Mouse (Mus musculus): ENCODE results near the gene Lix1l.
"Not testable (repeated sequence)": the region's sequence is repeated elsewhere in the genome, so short reads cannot be mapped to it uniquely, and the experiment has no call there.

The Lix1l gene

DNA sequence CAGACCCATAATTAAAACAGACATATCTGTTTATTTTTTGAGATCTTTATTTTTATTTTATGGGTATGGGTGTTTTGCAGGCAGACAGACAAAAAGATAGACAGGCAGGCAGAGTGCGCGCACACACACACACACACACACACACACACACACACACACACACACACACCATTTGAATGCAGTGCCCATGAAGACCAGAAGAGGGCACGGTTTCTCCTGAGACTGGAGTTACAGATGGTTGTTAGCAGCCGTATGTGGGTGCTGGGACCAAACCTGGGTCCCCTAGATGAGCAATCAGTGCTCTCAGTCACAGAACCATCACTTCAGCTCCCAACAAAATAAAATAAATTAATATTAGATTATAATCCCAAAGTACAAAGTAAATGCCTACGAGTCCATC lies 17.6 kb upstream of the Lix1l start:
- in situ Hi-C loops (cut with MboI): loop anchor here (5.0 kb wide), 1 partner anchor 41 kb away; no protein-coding TSS in a partner anchor

DNA sequence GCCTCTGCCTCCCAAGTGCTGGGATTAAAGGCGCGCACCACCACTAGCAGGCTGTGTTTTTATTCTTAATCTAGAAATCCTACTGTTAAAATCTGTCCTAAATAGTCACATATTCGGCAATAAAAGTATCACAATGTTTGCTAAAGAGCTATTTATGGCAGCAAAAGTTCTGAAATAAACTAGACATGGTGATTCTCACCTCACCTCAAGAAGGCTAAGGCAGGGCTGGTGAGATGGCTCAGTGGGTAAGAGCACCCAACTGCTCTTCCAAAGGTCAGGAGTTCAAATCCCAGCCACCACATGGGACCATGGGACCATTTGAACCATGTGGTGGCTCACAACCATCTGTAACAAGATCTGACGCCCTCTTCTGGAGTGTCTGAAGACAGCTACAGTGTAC lies 10.3 kb upstream of the Lix1l start:
- in situ Hi-C loops (cut with MboI): no loop called here

DNA sequence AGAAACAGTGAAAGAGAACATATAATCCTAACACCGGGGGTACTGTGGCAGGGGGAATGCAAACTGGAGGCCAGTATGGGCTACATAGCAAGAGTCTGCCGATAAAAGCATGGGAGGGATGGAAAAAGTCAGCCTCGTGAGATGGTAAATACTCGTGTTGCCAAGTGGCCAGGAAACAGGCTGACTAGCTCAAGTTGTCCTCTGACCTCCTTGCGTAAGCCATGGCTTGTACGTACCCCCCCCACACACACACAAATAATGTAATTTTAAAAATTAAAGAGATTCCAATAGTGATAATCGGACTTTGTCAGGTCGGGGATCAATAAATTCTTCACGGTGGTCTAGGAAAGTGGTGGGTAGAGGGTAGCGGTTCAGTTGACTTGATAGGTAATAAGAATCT lies 7.6 kb upstream of the Lix1l start:
- in situ Hi-C loops (cut with MboI): no loop called here

DNA sequence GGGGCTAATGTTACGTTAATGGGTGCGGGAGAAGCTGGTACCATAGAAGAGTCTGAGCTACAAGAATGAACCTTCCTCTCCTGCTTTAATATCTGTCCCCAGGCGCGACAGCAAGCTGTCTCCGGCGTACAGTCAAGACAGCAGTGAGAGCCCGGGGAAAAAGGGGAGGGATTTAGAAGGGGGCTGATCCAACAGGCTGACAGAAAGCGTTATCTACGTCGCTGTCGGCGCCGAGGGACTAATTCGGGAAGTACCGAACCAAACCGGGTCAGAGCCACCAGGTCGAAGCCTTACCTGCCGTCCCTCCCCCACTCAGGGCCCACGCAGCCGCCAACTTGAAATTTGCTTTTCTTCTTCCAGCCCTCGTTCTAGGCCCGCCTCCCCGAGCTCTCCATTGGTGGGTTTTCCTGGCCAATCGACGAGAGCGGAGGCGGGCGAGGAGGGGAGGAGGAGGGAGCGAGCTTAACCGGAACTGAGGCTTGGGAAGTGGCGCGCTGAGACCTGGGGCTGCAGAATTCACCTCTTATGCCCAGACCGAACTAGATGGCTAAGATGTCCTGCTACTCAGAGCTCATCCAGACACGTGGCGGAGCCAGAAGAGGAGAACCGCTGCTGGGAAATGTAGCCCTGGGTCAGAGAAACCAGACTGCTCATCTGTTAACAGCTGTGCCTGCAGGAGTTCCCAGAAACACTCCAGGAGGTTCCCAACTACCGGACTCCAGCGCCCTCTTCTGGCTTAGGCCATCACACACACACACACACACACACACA lies 7.0 kb upstream of the Lix1l start, which contains the start of gene Polr3gl:
Gene Polr3gl (minus strand): TSS at position 392 of the 771 bp plus-strand sequence.
- in situ Hi-C loops (cut with MboI): no loop called here

DNA sequence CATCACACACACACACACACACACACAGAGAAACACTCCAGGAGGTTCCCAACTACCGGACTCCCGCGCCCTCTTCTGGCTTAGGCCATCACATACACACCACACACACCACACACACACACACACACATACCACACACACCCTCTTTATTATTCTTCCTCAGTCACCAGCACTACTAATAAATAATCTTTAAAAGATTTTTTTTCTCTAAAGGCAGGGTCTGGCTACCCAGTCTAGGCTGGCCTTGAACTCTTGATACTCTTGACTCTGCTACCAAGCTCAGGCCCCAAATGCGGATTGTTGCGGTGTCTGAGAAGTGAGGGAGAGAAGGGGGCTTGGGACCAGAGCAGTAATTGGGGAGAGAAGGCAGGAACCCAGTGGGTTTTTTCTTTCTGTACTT lies 6.1 kb upstream of the Lix1l start:
- in situ Hi-C loops (cut with MboI): no loop called here

DNA sequence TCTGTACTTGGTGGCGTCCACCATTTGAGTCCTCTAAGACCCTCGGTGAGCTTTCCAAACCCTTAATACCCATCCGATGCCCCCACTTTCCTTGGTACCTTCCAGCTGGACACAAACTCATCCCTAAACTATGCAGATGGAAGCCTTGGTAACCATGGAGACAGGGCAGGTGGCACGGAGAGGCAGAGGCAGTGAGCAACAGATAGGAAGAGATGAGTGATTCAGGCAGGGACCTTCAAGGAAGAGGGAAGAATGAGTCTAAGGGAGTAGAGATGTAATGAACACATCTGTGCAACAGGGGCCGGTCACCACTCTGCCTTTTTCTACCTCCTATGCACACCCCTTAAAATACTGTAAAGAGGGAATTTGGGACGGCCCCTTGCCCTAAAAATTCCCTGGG lies 5.3 kb upstream of the Lix1l start:
- in situ Hi-C loops (cut with MboI): no loop called here

DNA sequence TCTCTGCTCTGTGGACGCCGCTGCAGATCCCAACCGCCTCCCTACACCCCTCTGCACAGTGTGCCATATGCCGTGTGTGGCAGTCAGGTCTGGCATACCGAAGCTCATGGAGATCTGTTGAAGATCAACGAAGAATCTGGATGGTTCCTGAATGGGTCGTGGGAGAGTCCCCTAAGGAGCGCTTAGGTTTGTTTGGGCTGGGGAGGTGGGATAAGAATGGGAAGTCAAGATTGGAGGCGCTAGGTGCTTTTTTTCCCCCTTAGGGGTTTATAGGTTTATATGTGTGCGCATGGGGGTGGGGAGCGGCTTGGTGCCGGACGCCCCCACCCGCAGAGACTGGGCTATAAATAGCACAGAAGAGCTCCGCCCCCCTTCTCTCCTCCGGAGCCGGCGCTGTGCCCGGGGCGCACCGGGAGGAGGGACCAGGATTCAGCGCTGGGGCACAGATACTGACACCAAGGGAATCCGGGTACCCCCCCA lies 4.7 kb upstream of the Lix1l start, which contains the start of gene Ankrd34a:
Gene Ankrd34a (plus strand): TSS at position 409 of the 480 bp plus-strand sequence.
- in situ Hi-C loops (cut with MboI): no loop called here

DNA sequence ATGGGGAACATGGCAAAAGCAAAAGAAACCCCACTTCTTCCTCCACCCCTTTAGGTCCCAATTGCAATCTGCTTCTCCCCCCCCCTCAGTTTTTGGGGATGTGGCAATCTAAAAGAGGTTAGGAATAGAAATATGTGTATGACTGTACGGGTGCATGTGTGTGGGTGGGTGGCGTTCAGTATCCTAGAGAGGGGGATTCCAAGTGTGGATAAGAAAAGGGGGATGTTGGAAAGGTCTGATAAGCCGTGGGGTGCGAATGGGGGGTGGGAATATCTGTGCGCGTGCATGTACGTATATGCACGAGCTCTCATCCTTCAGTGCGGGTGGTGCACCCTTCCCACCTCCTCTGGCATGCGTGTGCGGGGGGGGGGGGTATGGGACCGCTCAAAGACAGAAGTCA lies 4.1 kb upstream of the Lix1l start:
- in situ Hi-C loops (cut with MboI): no loop called here

DNA sequence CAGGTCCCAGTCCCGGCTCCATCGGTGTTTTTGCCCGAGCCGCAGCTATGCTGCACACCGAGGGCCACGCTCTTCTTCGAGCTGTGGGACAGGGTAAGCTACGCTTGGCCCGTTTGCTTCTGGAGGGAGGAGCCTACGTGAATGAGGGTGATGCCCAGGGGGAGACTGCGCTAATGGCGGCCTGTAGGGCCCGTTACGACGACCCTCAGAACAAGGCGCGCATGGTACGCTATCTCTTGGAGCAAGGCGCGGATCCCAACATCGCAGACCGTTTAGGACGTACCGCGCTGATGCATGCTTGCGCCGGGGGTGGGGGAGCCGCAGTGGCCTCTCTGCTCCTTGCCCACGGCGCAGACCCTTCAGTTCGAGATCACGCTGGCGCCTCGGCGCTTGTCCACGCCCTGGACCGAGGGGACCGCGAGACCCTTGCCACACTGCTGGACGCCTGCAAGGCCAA lies 3.5 kb upstream of the Lix1l start:
- in situ Hi-C loops (cut with MboI): no loop called here

DNA sequence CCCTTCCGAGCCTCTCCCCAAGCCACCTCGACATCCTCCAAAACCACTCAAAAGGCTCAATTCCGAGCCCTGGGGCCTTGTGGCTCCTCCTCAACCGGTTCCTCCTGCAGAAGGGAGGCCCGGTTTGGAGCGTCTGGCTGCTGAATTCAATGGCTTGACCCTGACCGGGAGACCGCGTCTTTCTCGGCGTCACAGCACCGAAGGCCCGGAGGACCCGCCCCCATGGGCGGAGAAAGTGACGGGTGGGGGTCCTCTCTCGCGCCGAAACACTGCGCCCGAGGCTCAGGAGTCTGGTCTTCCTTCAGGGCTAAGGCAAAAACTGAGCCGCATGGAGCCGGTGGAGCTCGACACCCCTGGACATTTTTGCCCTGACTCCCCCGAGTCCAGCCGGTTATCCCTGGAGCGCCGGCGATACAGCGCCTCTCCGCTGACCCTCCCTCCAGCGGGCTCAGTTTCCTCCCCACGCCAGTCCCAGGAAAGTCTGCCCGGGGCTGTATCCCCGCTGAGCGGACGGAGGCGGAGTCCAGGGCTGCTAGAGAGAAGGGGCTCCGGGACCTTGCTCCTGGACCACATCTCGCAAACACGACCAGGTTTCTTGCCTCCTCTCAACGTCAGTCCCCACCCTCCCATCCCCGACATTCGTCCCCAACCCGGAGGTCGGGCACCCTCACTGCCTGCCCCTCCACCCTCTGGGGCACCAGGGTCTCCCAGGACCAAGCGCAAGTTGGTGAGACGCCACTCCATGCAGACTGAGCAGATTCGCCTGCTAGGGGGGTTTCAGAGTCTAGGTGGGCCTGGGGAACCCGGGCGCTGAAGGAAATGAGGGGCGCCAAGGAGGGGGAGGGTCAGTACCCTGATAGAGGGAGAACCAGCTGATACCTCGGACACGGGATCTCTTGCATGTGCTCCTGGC lies 2.5 kb upstream of the Lix1l start:
- in situ Hi-C loops (cut with MboI): no loop called here

DNA sequence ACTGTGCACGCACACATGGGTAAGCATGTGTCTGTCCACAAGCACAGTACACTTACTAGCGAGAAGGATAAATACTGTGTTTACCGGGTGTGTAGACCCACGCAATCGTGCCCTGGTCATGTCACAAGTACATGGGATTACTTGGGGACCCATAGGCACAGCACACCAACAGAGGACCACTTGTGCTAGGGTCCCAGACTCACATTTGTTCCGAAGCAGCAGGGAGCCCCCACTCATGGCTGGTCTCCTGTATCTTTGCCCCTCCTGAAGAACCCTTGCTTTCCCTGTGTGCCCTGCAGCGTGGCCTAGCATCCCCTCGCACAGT lies 1.9 kb upstream of the Lix1l start:
- in situ Hi-C loops (cut with MboI): no loop called here

DNA sequence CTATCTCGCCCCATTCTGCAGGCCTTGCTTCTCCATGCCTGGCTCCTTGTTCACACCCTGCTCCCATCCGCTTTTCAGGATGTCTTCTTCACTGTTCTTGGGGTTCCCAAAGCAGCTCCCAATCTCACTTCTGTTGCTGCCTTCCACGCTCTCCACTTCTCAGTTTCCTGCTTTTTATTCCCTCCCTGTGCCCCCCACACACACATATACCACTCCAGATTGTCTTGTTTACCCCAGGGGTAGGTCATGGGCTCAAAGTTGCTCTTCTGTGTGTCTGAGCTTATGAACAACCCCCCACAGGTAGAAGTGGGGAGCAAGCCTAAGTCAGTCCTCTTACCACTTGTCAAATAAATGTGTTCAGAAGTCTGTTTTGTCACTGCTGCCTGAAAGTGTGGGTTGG lies 1.5 kb upstream of the Lix1l start:
- in situ Hi-C loops (cut with MboI): no loop called here

DNA sequence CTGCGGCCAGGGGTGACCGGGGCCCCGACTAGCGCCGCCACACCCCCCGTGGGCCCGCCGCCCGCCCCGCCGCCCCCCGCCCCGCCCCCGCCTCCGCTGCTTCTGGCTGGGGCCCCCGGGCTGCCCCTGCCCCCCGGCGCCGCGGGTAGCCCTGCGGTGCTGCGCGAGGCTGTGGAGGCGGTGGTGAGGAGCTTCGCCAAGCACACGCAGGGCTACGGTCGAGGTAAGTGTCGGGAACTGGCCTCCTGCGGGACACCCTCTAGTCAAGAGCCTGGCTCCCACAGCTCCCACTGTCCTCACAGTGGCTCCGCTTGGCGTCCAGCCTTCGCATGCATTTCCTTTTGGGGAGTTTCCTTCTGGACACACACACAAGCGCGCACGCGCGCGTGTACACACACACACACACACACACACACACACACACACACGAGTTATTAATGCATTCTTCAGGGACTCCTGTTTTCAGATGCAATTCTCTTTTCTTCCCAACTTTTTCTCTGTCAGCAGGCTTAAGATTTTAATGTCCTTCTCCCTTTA lies 370 bp downstream of the Lix1l start:
- in situ Hi-C loops (cut with MboI): no loop called here

DNA sequence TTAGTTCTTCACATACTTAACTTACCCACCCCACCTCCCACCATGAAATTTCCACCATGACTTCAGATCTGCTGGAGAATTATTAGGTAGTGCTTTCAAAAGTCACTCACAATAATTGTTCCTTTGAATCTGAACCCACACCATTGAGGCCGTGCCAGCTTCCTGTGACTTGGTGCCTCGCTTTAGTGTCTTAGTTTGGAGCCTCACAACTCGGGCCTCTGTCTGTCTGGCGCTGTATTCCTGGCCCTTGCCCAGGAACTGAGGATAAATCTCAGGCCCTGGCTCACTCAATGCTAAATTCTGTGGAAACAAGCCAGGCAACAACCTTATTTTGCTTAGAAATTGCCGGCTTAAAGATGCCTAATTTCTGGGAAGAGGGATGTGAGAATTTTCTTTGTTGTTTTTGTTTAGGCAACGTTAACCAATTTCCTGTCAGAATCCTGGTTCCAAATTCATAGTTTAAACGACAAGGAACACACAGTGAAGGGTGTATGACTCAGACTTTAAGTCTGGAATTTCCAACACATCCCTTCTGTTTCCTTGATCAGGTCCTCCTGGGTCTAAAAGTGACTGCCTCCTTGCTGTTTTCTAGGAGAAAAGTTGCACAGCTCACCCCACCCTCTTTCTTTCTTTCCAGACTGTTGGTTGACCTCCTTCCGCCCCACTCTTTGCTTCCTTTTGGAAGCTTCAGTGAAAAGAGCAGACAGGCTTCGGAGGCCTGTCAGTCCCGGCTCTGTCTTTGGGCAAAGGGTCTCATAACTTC lies 1.2 kb downstream of the Lix1l start:
- in situ Hi-C loops (cut with MboI): no loop called here

DNA sequence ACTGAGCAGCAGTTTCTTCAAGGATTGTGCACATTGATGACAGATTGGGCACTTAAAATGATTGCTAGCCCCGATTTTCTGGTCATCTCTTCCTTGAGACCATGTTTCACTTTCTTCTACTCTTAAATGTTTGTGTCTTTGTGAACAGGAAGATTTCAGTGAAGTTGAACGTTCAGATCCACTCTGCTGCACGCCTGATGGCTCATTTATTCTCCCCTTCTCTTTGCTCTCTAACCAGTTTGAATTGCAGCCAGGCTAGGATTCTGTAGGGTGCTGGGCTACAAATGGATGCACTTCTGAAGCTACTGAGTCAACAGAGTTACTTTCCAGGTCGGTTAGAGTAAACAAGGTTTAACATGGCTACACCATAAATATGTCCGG lies 1.7 kb downstream of the Lix1l start:
- in situ Hi-C loops (cut with MboI): no loop called here

DNA sequence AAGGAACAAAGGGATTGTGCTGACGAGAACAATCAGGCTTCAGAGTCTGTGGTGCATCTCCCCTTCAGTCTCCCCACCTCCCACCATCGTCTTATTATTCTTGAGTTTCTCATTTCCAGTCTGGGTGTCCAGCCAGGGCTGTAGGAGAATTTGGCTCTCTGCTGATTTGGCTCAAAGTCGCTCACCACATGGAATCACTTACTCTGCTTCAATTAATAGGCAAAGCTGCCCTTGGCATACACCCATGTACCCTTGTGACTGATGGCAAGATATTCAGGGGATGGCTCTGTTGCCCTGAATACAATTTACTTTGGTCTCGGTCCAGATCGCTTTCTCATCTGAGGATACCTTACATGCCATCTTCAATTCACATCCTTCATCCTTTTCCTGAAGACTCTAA lies 2.4 kb downstream of the Lix1l start:
- in situ Hi-C loops (cut with MboI): no loop called here

DNA sequence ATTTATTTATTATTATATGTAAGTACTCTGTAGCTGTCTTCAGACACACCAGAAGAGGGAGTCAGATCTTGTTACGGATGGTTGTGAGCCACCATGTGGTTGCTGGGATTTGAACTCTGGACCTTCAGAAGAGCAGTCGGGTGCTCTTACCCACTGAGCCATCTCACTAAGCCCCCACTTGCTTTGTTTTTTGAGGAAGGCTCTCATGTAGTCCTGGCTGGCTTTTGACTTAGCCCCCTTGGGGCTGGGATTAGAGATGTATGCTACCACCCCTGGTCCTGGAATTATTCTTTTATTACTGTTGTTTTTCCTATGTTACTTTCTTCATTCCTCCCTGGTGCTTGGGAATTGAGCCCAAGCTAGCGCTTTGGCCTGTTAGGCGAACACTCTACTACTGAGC lies 5.1 kb downstream of the Lix1l start:
- in situ Hi-C loops (cut with MboI): not testable (repeated sequence)

DNA sequence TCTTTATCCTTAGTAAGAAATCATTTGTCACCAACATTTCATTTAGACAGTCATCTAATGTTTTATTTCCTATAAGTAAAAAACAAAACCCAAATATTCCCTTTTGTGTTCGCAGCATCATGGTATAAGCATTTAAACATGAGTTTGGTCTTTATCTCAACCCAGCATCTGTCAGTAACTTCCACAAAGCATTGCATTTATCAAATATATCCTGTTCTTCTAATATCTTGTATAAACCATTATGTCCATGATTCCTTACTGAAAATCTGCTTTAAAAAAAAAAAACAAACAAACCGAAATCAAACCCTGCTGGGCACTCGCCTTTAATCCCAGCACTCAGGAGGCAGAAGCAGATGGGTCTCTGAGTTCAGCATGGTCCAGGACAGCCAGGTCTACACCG lies 5.7 kb downstream of the Lix1l start:
- in situ Hi-C loops (cut with MboI): no loop called here

DNA sequence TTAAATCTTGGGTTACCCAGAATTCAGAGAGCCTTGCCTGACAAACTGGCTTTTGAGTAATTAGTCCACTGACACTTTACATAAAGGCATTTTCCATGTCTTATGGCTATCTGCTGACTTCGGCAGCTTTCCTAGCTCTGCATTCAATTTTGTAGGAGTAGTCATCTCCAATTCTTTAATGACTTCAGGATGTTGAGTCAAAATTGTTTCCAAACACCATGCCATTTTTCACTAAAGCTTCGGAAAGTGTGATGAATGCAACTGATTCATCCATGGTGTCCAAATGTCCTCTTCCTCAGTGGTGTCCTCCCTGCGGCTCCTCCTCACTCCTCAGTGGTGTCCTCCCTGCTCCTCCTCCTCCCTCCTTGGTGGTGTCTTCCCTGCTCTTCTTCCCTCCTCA lies 17.0 kb downstream of the Lix1l start:
- in situ Hi-C loops (cut with MboI): no loop called here

DNA sequence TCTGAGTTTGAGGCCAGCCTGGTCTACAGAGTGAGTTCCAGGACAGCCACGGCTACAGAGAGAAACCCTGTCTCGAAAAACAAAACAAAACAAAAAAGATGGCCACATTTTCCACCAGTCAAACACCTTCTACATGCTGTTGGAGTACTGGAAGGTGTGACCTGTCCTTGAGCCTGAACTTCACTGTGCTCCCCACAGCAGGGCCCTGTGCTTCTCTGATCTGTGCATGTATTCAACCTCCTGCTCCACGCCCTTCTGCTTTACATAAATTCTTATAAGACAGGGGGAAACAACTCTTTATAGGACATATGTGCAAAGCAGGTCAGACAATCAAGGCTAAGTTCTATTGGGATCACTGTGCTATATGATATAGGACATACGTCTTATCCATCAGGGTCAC lies 22.3 kb downstream of the Lix1l start:
- in situ Hi-C loops (cut with MboI): no loop called here

DNA sequence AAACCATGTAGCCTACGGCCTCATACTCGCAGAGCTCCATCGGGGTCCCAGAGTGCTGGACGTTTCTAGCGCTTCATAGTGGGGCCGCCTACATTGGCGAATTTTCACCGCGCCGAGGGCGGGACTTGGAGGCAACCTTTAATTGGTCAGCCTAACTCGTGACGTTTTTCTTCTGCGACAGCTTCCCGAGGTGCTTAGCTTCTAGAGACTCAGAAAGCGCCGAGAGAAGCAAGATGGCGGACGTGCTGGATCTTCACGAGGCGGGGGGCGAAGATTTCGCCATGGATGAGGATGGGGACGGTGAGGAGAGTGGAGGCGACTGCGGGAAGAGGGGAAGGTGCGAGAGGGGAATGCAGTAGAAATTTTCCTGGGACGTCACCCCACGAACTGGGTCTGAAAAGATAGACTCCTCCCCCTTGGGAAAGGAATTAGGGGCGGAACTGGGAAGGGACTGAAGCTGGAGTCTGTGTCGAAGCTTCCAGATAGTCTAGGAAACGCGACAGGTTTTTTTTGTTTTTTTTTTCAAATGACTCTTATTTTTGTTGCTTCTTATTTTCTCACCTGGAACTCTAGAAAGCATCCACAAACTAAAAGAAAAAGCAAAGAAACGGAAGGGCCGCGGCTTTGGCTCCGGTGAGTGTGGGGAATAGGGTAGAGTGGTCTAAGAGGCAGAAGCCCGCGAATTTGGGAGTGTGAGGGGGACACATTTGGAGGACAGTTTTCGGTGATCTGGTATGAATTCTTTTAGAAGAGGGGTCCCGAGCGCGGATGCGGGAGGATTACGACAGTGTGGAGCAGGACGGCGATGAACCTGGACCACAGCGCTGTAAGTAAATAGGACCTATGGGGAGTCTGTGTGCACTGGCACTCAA lies 29.0 kb downstream of the Lix1l start, which contains the start of gene Rbm8a:
Gene Rbm8a (plus strand): TSS at position 205 of the 872 bp plus-strand sequence.
- in situ Hi-C loops (cut with MboI): loop anchor here (5.0 kb wide), 1 partner anchor 83 kb away; no protein-coding TSS in a partner anchor
